Mouse (Mus musculus) stomach, embryonic 16.5 days (tissue): Measurements from ENCODE around the gene Rpl41. TPM values are rescaled to one million over a fixed set of nuclear protein-coding genes. Genes with fewer than 3 reads are reported as not detected.
"Not testable (repeated sequence)": the region's sequence is repeated elsewhere in the genome, so short reads cannot be mapped to it uniquely, and the experiment has no call there.

Experiments
- ATAC-seq: fragments of 200-750 bp; cut with Nextera tagmentation; 2 replicates; pipeline ENCODE4 v1.8.0; 2017; ENCODE audit warnings: moderate number of reproducible peaks, moderate TSS enrichment; ENCODE audit not compliant: insufficient read depth, low FRiP score
- H3K27ac ChIP-seq: fragments of 300-500 bp; sonication (generic); 2 replicates; pipeline ENCODE4 v1.5.1; 2014; ENCODE audit warnings: low read length
- H3K27me3 ChIP-seq: fragments of 300-500 bp; sonication (generic); 2 replicates; pipeline ENCODE4 v1.6.1; 2014; ENCODE audit warnings: low read length, control low read depth, mixed read lengths; ENCODE audit not compliant: control insufficient read depth, insufficient read depth
- H3K36me3 ChIP-seq: fragments of 300-500 bp; sonication (generic); 2 replicates; pipeline ENCODE4 v1.6.1; 2014; ENCODE audit warnings: low read length; ENCODE audit not compliant: control insufficient read depth, insufficient read depth
- H3K4me1 ChIP-seq: fragments of 300-500 bp; sonication (generic); 2 replicates; pipeline ENCODE4 v1.6.1; 2014; ENCODE audit warnings: low read length, control low read depth, mixed read lengths; ENCODE audit not compliant: control insufficient read depth, insufficient read depth
- H3K4me2 ChIP-seq: fragments of 300-500 bp; sonication (generic); 2 replicates; pipeline ENCODE4 v1.6.1; 2014; ENCODE audit warnings: low read depth, low read length, mixed read lengths
- H3K4me3 ChIP-seq: fragments of 300-500 bp; sonication (generic); replicated peaks from 2 replicates; pipeline ENCODE4 v1.5.1; 2014; ENCODE audit warnings: mild to moderate bottlenecking, low read length
- H3K9ac ChIP-seq: fragments of 300-500 bp; sonication (generic); 2 replicates; pipeline ENCODE4 v1.6.1; 2014; ENCODE audit warnings: low read length
- H3K9me3 ChIP-seq: fragments of 300-500 bp; sonication (generic); replicated peaks from 2 replicates; pipeline ENCODE4 v1.6.1; 2016; ENCODE audit warnings: low read length, control low read depth; ENCODE audit not compliant: control insufficient read depth
- WGBS: fragments of 180-500 bp; shearing (Covaris S2); extraction: QIAGEN DNeasy Blood & Tissue Kit; methylation state at CpG from one replicate; pipeline ENCODE4 v1.1.7; 2014; 5-methylcytosine and 5-hydroxymethylcytosine counted together
- polyA plus RNA-seq: library from polyadenylated mRNA; unstranded; fragments of >200 nt; fragmentation: Nextera tagmentation; extraction: Ambion mirVana; gene quantifications from 2 replicates; pipeline ENCODE4 v1.2.1, GENCODE M21; 2015

Rpl41 gene
- polyA plus RNA-seq, 1 experiment from 2014 or later = 3,890 TPM

DNA sequence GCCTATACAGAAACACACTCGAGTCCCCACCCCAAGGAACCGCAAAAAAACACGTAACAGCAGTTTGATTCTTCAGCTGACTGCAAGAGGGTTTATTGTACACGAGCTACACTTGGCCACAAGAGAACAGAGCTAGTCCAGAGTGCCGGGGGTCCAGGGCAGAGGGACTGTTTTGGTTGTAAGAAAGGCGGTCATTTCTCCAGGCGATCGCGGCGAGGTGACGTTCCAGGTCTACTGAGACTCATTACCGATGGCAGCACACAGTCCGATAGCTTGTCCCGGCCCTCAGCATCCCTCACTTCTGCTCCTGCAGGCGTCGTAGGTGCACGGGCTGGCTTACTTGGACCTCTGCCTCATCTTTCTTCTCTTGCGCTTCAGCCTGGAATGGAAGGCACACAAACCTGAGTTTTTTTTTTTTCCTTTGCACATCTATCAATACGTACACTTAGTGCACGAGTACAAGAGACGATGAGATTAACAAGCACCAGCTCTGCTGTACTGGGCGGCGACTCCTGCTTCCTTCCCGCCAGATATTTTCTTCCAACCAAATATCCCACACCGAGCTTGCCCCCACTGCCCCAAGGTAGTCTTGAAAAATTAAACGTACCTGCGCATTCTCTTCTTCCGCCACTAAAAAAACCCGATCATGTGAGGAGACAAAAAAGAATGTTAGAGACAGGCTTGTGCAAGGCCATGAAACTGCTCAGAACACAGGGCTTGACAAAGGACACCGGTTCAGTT, 884 bp downstream of the Rpl41 start:
- H3K9me3 ChIP-seq, H3K27me3 ChIP-seq, ATAC-seq, H3K4me1 ChIP-seq: not testable (repeated sequence)
- Histone ChIP-seq H3K27ac (peak overlapping the region; percentile 95), H3K36me3 (peaks cover 12% of the 10 kb centered on the region), H3K9ac (peak overlapping the region; percentile 96), H3K4me3 (peak overlapping the region; percentile 67), H3K4me2 (peak overlapping the region; percentile 82)
- under 1% methylated on average over 21 of the region's 30 CpGs for WGBS

DNA sequence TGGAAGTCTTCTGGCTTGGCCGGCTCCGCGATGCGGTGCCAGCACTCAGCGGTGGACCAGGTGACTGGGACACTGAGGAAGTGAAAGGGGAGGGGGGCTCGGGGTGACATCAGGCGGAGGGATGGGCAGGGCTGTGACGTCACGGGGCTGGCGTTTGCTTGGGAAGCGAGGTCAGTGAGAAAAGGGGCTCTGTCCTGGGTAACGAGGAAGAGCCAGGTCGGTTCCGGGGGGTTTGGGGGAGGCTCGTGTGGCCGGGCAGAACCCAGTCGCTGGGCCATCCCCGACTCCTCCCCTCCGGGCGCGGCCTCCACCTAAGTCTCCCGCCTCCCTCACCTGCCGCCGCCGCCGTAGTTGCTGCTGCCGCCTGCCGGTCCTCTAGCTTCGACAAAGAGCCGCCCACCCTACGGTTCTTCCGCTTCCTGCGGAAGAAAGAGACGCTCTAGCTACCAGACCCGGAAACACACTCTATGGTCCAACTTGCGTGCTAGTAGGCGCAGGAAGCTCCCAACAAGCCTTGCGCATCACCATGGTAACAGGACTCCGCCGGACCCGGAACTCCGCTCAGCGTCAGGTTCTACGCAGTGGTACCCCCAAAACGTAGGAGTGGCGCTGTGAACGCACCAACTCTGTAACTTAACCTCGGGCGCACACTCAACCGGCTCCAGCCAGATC, 1.6 kb downstream of the Rpl41 start, which contains the start of gene Zc3h10:
Gene Zc3h10, minus strand, starts transcription at position 414 of the 672 bp plus-strand sequence.
- Histone ChIP-seq H3K27me3 (no peaks in the 10 kb centered on the region), H3K9me3 (no peaks in the 10 kb centered on the region), H3K4me2 (peak within 1 kb of the TSS; percentile 82), H3K9ac (peak within 1 kb of the TSS; percentile 96), H3K27ac (peak within 1 kb of the TSS; percentile 95), H3K4me3 (peak within 1 kb of the TSS; percentile 67), H3K4me1 (peaks cover 6% of the 10 kb centered on the region; the same call in 1 of the 2 replicates), H3K36me3 (peaks cover 12% of the 10 kb centered on the region)
- under 1% methylated on average over 50 of the region's 50 CpGs for WGBS
- peak; percentile 92 for ATAC-seq

DNA sequence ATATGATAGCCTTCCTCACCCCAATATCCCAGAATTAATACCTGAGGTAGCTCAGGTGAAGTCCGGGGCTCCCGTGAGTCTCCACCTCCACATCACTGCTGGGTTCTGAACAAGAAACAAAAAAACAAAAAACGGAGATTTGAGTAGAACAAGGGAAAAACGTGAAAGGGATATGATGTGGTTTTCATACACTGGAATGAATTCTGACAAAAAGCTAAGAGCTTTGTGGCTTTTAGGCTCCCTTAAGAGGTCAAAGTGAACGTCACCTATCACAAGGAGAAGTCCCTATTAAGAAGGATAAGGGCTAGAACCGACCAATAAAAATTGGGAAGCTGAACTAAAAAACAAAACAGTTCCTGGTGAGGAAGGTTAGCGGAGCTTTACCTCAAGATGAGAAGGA, 2.3 kb downstream of the Rpl41 start:
- peaks cover 6% of the 10 kb centered on the region; the same call in 1 of the 2 replicates for H3K4me1 ChIP-seq
- peak overlapping the region; percentile 80 for H3K9ac ChIP-seq
- no peak for ATAC-seq
- peak overlapping the region; percentile 67 for H3K4me3 ChIP-seq
- peak overlapping the region; percentile 95 for H3K27ac ChIP-seq
- no peaks in the 10 kb centered on the region for H3K9me3 ChIP-seq
- peak overlapping the region; percentile 82 for H3K4me2 ChIP-seq
- H3K36me3 ChIP-seq = peaks cover 16% of the 10 kb centered on the region
- 19% methylated on average over 7 of the region's 7 CpGs for WGBS
- no peaks in the 10 kb centered on the region for H3K27me3 ChIP-seq

DNA sequence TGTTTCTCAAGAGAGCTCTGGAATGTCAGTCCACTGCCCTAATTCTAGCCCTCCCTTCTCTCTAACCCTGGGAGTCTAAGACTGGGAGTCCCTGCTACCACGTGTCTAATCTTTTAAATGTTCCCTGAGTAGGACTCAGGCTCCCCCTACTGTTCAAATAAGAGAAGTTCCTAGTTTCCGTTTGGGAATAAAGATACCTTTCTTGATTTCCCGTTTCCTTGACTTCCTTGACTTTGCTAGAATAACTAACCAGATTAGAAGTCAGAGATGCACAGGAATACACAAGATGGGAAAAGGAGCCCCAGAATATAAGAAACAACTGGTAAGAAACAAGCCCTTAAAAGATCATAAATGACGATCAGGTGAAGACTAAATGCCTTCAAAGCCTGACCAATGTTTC, 2.7 kb downstream of the Rpl41 start:
- Histone ChIP-seq H3K9ac (peak overlapping the region; percentile 80), H3K4me3 (peak overlapping the region; percentile 67), H3K27ac (peak overlapping the region; percentile 95), H3K27me3 (no peaks in the 10 kb centered on the region), H3K4me2 (peak overlapping the region; percentile 82), H3K4me1 (peaks cover 6% of the 10 kb centered on the region; the same call in 1 of the 2 replicates), H3K36me3 (peaks cover 16% of the 10 kb centered on the region), H3K9me3 (no peaks in the 10 kb centered on the region)
- 13% methylated on average over 4 of the region's 4 CpGs for WGBS
- ATAC-seq = no peak

DNA sequence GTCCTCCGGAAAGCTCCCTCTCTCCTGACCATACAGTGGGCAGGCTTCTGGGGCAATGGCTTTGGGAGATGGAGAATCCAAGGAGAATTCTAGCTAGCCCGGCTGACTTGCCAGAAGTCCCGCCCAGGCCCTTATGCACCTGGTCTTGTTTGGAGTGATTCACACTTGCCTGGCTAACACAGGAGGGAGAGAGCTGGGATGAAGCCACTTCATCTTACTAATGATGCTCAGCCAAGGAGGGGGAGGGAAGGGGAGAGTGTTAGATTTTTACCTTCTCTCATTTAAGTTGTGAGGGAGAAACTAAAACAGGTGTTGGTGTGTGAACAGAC, 3.6 kb downstream of the Rpl41 start:
- no peak overlapping the region for H3K4me3 ChIP-seq
- no peaks in the 10 kb centered on the region for H3K9me3 ChIP-seq
- H3K27ac ChIP-seq = no peak overlapping the region
- H3K4me2 ChIP-seq = no peak overlapping the region
- peaks cover 6% of the 10 kb centered on the region; the same call in 1 of the 2 replicates for H3K4me1 ChIP-seq
- H3K36me3 ChIP-seq = peaks cover 16% of the 10 kb centered on the region
- WGBS = 88% methylated on average over 3 of the region's 3 CpGs
- no peak overlapping the region; the same call in 1 of the 2 replicates for H3K9ac ChIP-seq
- H3K27me3 ChIP-seq = no peaks in the 10 kb centered on the region
- no peak for ATAC-seq

DNA sequence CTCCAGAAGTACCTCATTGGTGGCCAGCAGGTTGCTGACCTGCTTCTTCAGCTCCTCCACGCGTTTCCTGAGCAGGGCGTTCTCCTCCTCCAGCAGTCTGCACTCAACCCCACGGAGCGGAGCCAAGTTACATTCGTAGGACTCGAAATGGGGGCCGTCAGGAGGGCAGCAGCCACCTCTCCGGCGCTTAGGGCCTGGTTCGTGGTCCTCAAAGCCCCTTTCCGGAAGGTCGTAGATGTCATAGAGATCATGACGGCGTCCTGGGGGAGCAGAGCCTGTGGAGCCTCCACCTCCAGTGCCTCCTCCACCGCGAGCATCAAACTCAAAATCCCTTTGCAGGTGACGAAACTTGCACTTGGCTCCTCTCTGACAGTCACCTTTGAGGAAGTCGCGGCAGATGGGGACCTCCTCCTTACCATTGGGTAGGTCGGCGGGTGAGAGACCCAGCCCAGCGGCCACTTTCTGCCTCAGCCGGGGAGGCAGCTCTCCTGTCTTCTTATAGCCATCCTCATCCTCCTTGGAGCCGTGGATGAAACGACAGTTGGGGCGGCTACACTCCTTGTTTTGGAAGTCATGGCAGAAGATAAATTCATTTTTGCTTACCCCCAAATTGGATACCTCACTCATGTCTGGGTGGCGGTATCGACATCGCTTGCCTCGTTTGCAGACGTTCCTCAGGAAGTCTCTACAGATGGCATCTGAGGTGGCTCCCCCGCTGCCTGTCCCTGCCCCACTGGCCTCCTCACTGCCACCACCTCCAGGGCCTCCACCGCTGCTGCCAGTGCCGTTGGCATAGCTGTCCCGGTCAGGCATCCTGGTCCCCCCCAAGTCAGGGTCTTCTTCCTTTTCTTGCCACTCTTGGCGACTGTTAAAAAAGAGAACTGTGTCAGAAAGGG, 4.2 kb downstream of the Rpl41 start:
- 92% methylated on average over 37 of the region's 37 CpGs for WGBS
- Histone ChIP-seq H3K27ac (no peak overlapping the region), H3K9me3 (no peaks in the 10 kb centered on the region), H3K9ac (no peak overlapping the region), H3K27me3 (no peaks in the 10 kb centered on the region), H3K4me1 (peaks cover 6% of the 10 kb centered on the region; the same call in 1 of the 2 replicates), H3K4me3 (no peak overlapping the region), H3K36me3 (peaks cover 16% of the 10 kb centered on the region), H3K4me2 (no peak overlapping the region)
- no peak for ATAC-seq

DNA sequence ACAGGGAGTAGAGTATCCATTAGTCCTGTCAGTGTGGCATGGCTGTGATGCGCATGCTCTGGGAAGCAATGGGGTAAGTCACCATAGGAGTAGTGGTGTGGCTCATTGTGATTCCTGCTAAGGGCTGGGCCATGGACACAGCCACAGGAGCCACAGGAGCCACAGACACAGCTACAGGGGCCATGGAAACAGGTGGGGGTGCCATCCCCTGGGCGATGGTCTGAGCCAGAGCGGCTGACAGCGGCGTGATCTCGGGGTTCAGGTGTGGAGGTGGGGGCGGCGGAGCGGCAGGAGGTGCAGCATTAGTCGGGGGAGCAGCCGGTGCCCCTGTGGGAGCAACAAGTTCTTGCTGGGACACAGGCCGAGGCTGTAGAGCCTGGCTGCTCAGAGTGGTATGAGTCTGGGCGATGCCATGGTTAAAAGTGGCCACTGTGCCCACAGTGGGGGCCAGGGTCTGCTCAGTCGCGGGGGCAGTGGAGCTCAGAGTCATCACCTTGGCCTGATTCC, 4.9 kb downstream of the Rpl41 start:
- Histone ChIP-seq H3K9me3 (no peaks in the 10 kb centered on the region), H3K4me1 (peaks cover 6% of the 10 kb centered on the region; the same call in 1 of the 2 replicates), H3K27me3 (no peaks in the 10 kb centered on the region), H3K4me2 (no peak overlapping the region), H3K36me3 (peaks cover 16% of the 10 kb centered on the region), H3K9ac (no peak overlapping the region), H3K4me3 (no peak overlapping the region), H3K27ac (no peak overlapping the region)
- ATAC-seq = no peak
- WGBS = 96% methylated on average over 15 of the region's 15 CpGs

DNA sequence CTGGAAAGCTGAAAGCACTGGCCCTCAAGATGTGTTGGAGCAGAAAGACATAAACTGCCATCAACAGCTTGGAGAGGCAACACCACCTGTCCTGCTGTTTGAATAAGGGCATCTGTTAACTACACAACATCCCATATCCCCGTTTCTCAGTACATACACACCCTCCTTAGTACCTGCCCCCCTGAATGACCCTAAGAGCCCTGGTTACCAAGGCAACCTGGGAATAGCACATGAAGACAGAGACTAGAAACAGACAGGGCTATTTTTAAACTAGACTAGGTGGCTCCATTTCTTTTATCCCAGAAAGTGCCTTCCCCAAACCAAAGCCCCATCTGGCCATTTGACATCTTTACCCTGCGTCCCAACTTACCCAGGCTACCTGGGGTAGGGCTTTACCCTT, 6.0 kb downstream of the Rpl41 start:
- ATAC-seq = no peak
- no peak overlapping the region for H3K9ac ChIP-seq
- WGBS = 44% methylated on average over 2 of the region's 2 CpGs

More for the DNA sequence above, 6.0 kb downstream of the Rpl41 start:
- no peak overlapping the region for H3K4me3 ChIP-seq
- H3K4me2 ChIP-seq = no peak overlapping the region
- H3K27ac ChIP-seq = no peak overlapping the region
- H3K27me3 ChIP-seq = no peaks in the 10 kb centered on the region
- no peaks in the 10 kb centered on the region for H3K9me3 ChIP-seq
- H3K4me1 ChIP-seq = peaks cover 6% of the 10 kb centered on the region; the same call in 1 of the 2 replicates
- H3K36me3 ChIP-seq = peaks cover 16% of the 10 kb centered on the region
